Mouse (Mus musculus): ENCODE measurements at regions not wholly inside any gene's neighbourhood (a gene's known extent, or its start where the extent isn't known, plus 50 kb on each side); places are given as distances from the start of the nearest gene placed in this dataset.

DNA sequence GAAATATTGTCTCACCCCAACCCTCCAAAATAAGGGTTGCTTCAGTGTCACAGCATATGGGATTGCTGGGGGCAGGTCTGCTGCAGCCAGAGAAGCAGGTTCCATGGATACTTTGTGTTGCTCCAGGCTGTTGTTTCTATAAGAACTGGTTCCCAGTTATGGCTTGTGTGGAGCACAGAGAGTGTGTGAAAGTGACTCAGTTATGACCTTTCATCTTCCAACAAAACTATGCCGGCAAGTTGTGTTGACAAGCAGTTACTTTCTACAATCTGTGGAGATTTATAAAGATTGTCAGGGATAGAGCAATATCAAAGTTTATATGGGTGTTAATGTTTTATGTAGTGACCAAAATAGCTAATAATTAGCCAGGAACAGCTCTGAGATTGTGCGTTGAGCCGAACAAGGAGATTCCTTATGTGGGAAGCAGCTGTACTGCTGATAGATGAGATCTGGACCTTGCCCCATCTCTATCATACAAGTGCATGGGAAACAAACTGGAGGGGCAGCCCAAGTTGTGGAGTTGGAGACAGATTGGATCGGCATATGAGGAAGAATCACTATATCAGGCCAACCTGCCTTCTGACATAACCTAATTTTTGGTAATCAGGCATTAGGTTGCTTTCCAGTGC is 305.1 kb downstream of the Zfp619 start:
- TF ChIP-seq EP300 (IDR thresholded peaks at IDR 0.05; ENCODE audit: low read depth) (no peak), CTCF (IDR thresholded peaks at IDR 0.05; ENCODE audit: low read depth) (no peak)
